Mouse (Mus musculus): ENCODE measurements around the gene Uba2. TPM values are rescaled to one million over a fixed set of nuclear protein-coding genes. Genes with fewer than 3 reads are reported as not detected.
"Not testable (repeated sequence)": the region's sequence is repeated elsewhere in the genome, so short reads cannot be mapped to it uniquely, and the experiment has no call there.

Uba2 gene
- total RNA-seq, 2 experiments from 2014 or later: 29.4 to 31.4 TPM

DNA sequence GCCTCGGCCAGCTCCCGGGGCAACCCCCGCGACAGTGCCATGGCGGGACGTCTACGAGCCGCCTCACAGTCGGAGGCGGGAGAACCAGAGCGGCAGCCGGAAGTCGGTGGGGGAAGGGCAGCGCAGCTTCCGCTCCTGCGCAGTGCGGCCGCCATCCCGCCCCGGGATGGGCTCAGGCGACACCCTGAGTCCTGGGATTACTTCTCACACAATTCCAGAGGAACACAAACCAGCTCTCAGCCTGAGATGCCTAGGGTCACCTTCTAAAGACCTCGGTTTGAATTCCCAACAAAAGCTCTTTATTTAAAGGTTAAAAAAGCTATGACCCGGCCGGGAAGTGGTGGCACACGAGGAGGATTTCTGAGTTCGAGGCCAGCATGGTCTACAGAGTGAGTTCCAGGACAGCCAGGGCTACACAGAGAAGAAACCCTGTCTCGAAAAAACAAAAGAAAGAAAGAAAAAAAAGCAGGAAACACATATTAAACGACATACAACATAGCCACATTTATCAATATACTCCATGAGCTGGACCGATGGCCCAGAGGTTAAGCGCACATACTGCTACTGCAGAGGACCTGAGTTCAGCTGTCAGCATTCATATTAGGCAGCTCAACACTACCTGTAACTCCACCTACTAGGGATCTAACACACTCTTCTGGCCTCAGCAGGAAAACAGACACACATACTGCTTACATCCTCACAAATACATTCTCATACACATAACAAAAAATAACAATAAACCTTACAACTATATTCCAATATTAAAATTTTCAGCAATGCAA, 738 bp downstream of the Uba2 start:
- peak; percentile 86 for DNase-seq (ENCODE audit: low spot score)
- intact Hi-C loops (cut with DNase I): no loop called here

DNA sequence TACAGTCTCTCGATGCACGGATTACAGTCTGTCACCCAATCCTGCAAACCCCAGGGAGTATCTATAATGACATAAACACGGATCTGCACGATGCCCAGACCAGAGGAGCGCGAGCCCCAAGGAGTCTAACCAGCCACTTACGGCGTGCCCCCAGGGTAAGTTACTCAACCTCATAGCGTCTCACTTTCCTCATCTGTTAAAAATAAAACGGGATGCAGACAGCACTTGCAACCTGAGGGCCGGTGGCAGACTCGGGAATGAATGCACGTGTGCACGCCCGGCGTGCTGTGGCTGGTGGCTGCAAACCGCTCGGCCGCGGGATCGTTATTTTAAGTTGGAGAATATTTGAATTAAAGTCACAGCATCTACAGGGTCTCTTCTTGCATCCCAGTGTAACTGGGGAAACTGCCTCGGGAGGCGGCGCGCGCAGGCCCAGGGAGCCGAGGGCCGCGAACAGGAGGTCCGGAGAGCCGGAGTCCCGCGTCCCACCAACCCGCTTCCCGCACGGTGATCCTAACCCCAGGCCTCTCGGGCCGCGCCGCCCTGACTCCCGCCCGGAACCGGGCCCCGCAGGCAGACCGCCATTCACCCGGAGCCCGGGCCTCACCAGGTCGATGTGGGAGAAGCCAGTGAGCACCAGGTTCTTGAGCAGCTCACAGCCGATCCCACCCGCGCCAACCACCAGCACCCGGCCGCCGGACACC, 1.5 kb downstream of the Uba2 start:
- DNase-seq (ENCODE audit: low spot score): no peak
- intact Hi-C loops (cut with DNase I): no loop called here

DNA sequence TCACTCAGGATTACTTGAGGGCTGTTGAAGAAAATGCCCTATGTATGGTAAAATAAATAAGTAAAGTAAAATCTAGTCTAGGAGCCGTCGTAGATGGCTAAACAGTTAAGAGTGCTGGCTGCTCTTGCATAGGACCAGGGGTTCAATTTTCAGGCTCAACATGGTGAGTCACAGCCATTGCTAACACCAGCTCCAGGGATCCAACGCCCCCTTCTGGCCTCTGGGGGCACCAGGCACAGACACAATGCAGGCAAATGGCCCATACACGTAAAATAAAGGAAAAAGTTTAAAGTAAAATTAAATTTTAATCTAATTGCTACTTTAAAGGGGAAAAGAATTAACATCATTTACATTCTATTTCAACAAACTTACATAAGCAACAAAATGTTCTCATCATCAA, 2.5 kb downstream of the Uba2 start:
- intact Hi-C loops (cut with DNase I): no loop called here
- DNase-seq (ENCODE audit: low spot score): no peak

DNA sequence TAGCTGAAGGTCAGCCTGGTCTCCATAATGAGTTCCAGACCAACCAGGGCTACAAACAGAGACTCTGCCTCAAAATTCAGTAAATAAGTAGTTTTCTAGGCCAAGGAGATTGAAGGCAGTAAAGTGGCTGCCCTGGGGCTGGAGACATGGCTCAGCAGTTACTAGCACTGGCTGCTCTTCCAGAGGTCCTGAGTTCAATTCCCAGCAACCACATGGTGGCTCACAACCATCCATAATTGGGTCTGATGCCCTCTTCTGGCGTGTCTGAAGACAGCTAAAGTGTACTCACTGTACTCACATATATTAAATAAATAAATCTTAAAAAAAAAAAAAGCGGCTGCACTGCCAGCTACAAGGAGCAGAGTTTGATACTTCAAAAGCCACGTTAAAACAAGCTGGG, 3.4 kb downstream of the Uba2 start:
- intact Hi-C loops (cut with DNase I): no loop called here
- DNase-seq (ENCODE audit: low spot score): no peak

DNA sequence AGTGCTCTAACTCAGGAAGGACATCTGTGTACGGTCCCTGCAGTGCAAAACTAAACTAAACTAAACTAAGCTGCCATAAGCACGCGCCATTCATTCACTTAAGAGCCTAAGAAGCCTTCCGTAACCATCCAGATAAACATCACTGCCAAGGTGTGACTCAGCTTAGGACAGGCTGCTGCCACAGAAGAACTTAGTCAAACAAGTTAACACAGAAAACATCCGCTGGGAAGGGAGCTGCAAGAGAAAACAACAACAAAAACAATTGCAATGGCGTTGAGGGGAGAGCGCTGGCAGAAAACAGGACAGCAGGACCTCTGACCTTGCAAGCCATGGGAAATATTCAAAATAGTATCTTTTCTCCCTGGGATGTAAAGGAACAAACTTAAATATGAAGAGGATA, 4.7 kb downstream of the Uba2 start:
- intact Hi-C loops (cut with DNase I): no loop called here
- DNase-seq (ENCODE audit: low spot score): no peak

DNA sequence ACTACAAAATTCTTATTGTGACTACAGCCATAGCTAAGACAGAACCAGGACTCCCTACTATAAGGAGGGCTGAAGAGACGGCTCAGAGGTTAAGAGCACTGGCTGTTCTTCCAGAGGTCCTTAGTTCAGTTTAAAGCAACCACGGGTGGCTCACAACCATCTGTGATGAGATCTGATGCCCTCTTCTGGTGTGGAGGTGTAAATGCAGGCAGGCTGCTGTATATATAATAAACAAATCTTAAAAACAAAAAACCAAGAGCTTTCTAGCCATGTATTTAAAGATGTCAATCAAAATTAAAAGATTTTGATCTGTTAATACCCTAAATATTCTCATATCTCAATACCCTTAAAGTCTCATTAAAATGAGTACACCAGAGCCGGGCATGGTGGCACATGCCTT, 10.2 kb downstream of the Uba2 start:
- no peak for DNase-seq (ENCODE audit: low spot score)
- intact Hi-C loops (cut with DNase I): no loop called here

DNA sequence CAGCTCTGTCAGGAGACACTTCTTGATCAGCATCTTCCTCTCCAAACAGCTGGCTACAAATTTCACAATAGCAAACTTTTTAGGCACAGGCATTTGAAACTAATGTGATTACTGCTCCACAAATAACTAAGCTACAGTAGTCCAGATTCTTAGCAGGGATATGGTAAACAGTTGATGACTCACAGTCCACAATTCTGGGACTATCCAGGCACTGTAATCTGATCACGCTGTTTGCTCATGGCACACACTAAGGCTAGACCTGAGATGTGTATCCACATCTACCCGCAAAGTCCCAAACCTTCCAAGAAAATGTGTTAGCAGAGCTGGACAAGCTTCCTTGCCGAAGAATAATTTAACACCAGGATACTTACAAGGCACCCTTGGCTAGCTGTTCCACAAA, 11.4 kb downstream of the Uba2 start:
- no peak for DNase-seq (ENCODE audit: low spot score)
- intact Hi-C loops (cut with DNase I): no loop called here

DNA sequence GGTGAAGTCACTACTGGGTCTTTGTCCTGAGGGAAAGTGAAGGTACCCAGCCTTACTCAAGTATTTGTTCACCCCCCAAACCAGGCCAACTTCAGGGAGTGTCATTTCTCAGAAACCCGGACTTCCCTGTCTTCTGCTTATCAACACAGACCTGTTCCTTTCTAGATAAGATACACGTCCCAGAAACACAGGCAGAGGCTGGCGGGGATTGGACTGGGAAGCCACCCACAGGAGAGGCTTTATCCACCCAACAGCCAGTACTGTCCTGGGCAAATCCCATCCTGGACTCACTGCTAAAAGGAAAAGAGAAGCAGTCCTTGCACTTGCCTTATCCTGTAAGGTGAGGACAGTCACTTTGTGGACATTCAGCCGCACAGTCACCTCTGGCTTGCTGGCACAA, 22.2 kb downstream of the Uba2 start:
- intact Hi-C loops (cut with DNase I): no loop called here
- no peak for DNase-seq (ENCODE audit: low spot score)

DNA sequence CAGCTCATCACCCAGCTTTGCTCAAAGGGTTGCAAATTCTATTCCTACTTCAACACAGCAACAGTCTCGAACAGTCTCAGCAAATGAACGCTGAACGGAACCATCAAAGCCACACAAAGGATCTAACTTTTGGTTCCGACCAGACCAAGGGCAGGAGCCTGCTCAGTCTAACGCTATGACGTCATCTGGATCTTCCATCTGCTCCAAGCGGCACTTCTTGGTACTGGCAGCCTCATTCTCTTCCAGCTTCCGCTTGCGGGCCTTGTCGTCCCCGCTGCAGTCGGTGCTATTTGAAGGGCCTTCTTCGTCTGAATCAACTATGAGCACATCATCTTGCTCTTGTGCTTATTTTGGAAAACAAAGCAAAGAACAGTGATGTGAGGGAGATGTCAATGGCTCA, 28.3 kb downstream of the Uba2 start:
- no peak for DNase-seq (ENCODE audit: low spot score)
- intact Hi-C loops (cut with DNase I): no loop called here

DNA sequence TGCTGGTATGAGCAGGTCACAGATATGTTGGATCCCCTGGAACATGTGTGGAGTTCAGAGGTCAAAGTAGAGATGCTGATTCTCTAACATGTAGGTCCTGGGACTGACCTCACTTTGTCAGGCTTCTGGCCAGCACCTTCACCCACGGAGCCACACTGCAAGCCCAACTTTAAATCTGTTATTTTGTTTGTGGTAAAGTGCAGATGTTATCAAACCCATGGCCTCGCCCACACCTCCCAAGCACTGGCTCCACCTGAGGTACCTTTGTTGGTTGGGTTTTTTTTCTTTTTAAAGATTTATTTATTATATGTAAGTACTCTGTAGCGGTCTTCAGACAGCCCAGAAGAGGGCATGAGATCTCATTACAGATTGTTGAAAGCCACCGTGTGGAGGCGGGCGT, 29.9 kb downstream of the Uba2 start:
- no peak for DNase-seq (ENCODE audit: low spot score)
- intact Hi-C loops (cut with DNase I): no loop called here

DNA sequence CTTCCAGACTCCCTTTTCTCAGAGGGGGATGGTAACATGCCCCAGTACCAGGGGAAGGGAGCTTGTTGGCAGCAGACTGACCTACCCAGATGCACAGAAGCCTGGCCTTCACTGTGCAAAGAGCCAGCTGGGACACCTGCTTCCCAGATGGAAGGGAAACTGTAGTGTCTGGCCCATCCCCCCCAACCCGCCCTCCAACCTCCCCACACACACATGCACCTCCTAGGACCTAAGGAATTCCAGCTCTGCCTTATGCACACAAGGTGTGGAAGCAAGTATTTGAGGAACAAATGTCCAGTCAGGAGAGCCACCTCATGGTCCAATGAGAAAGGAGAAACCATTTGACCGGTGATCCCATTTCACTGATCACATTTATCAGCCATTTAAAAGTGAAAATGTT, 35.1 kb downstream of the Uba2 start:
- no peak for DNase-seq (ENCODE audit: low spot score)
- intact Hi-C loops (cut with DNase I): no loop called here

DNA sequence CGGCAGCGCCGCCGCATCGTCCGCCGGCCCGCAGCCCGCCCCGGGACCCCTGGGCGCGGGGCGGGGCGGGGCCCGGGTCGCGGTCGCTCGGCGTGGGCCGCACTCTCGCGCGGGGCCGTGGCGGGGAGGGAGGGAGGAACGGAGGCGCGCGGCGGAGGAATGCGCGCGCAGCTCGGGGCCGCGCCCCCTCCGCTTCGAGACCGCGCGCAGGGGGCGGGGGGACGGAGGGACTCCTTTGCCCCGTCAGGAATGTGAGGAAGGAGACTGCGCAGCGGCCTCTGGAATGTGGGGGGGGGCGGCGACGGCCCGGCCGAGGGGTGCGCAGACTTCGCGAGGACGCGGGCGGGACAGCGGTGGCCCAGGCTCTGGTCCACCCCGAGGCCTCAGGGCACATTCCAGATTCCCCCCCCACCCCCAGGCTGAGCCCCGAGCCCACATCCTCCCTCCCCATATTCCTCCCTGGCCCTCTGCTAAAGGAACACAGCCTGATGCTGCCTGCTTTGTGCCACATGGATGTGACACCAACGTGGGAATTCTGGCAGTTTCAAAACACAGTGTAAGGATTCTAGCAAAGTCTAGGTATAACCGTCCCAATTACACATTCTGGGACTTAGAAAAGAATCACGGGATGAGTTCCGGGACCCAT, 36.2 kb downstream of the Uba2 start, which contains the start of gene Wtip:
Gene Wtip, minus strand, starts transcription at position 152 of the 646 bp plus-strand sequence.
- intact Hi-C loops (cut with DNase I): no loop called here

DNA sequence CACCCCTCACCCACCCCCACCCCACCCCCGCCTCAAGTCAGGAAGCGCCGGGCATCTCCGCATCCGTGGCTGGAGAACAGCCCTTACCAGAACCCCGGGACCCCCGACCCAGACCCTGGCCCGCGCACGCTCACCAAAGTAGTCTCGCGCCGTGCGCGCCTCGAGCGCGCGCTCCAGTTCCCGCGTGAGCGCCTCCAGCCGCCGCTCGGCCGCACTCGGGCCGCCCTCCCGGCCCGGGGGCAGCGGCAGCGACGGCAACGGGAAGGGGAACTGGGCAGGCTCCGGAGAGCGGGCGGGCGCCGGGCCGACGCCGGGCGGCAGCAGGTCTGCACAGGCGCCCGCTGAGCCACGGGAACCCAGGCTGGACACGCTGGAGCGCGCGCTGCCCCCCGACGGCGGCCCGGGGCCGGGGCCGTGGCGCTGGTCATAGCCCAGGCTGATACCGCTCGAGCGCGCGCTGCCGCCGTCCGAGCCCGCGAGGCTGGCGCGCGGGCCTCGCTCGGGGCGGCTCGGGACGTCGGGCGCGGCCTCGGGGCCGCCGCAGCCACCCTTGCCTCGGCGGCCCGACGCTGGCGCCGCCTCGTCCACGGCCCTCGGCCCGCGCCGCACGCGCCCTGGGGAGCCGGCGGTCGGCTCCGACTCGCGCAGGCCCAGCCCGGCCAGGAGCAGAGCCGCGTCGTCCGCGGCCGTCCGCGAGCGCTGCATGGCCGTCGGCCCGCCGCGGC, 36.9 kb downstream of the Uba2 start:
- DNase-seq (ENCODE audit: low spot score): no peak
- intact Hi-C loops (cut with DNase I): no loop called here

More for the DNA sequence above, 36.2 kb downstream of the Uba2 start, which contains the start of gene Wtip:
- DNase-seq (ENCODE audit: low spot score): peak; percentile 71

DNA sequence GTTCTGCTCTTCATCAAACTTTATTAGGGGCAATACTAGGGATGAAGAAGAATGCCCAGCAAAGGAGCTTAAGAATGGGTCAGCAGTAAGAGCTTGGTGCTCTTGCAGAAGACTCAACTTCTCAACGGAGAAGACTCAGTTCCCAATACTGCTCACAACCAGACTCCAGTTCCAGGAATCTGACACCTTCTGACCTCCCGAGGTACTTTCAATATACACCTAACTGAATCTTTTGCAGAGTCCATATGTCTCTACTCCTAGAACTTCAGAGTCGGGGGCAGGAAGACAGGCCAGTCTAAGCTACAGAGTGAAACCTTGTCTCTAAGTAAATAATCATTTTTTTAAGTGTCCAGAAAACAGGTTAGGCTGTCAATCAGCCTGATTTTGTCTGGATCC, 37.4 kb downstream of the Uba2 start:
- intact Hi-C loops (cut with DNase I): no loop called here

DNA sequence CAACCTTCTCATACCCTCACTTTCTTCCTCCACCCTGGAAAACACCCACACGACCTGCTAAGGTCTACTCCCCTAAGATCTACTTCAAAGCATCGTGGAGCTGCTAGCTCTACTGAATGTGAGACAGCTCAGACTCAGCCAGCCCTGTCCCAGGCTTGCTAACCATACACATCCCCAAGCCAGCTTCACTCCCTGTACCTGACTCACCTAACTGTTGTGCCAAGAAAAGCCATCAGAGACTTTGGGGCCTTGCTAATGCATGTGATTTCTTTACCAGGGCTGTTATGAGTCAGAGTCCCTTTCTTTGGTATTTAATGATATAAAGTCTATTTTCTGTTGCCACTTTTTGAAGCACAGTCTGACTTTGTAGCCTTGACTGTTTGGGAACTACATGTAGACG, 38.3 kb downstream of the Uba2 start:
- intact Hi-C loops (cut with DNase I): no loop called here
- DNase-seq (ENCODE audit: low spot score): no peak

More for the DNA sequence above, 37.4 kb downstream of the Uba2 start:
- no peak for DNase-seq (ENCODE audit: low spot score)

DNA sequence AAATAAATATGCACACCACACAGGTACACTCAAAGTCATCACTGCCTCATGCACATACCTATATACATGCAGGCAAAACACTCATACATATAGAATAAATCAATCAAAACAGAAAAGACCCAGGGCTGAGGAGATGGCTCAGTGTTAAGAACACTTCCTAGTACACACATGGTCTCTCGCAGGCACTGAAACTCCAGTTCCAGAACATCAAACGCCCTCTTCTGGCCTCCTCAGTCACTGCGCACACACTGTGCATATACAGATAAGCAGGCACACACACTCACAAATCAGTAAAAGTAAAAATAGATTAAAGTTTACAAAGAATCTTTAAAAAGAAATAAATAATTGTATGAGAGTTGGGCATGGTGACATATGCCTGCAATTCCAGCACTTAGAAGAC, 43.1 kb downstream of the Uba2 start:
- intact Hi-C loops (cut with DNase I): no loop called here
- no peak for DNase-seq (ENCODE audit: low spot score)

DNA sequence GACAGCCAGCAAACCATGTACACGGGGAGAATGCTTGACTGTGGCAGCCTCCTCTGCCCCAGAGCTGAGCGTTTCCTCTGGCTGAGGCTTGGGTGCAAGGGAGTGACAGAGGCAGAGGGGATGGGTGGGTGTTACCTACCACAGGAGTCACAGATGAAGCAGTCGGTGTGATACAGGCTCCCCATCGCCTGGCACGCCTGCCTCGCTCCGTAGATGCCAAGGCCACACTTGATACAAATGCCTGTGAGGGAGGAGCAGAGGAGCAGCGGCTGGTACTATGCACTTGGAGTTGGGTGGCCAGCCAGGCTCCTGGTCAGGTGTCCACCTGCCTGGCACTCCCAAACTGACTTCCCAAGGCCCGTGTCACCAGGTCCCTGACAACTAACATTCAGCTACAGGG, 44.1 kb downstream of the Uba2 start:
- intact Hi-C loops (cut with DNase I): no loop called here
- no peak for DNase-seq (ENCODE audit: low spot score)

DNA sequence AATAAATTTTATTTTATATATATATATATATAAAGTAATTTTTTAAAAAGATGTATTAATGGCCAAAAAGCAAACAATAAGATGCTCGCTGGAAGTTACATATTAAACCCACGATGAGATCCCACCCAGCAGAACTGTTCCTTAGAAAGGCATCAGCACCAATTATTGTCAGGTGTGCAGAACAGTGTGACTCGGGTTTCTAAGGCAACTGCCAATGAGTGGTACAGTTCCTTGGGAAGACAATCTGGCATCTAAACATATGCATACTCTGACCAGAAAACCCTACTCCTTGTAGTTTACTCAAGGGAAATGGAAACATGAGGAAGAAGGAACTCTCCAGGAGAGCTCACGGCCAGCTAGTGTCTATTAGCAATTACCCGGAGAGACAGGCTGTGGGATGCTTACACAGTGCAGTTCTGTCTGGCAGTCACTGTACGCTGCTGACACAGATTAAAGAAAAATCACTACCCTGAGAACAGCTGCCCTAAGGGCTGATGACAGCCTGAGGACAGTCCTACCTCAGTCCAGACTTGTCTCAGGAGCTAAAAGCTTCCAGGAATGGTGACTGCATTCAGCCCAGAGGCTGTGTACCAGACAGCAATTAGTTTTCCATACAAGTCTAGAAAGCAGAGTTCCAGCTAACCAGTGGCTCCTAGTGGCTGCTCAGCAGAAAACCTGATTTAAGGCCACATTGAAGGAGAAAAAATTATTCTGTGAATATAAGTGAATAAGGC, 46.2 kb downstream of the Uba2 start:
- no peak for DNase-seq (ENCODE audit: low spot score)
- intact Hi-C loops (cut with DNase I): no loop called here

DNA sequence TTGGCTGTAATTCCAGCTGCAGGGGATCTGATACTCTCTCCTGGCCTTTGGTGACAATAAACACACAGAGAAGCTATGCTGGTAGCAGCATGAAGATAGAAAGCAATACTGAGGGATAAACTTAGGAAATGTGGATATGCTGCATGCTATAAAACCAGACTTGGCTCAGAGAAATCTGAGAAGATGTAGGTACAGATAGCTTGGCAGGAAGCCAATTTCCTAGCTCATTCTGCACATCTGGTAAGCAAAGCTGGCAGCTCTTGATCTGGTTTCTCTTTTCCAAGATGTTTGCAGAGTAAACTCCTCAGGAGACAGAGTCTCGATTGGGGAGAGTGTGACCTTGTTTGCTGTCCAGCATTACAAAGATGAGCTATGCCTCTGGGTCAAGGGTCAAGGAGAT, 48.8 kb downstream of the Uba2 start:
- intact Hi-C loops (cut with DNase I); DNase-seq (ENCODE audit: low spot score): not testable (repeated sequence)

DNA sequence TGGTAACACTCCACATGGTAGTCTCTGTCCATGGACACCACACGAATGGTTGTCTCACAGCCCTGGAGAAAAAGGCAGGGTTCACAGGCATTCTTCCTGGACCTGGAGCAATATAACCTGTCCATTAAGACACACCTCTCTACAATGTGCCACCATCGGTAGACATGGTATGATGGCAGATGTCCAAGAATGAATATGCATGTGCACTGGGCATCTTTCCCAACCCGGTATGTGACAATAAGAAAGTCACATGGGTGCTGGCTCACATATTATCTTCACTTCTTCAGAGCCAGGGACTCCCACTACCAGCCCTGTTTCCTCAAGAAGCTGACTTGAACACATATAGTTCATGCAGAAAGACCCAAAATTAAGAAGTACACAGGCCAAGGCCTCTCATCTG, 52.8 kb downstream of the Uba2 start:
- intact Hi-C loops (cut with DNase I): no loop called here
- DNase-seq (ENCODE audit: low spot score): no peak

Data from heart, postnatal 25 days (tissue).